Mouse (Mus musculus) c-Kit-positive CD71-positive TER-119-negative erythroid progenitor cells, embryonic 14.5 days (primary cell): ENCODE data around the gene Tgfbr3l.

ENCODE experiments used
- DNase-seq: peaks from one replicate; pipeline ENCODE4 v3.0.0-alpha.2; 2013; ENCODE audit warnings: low read depth

Tgfbr3l gene

DNA sequence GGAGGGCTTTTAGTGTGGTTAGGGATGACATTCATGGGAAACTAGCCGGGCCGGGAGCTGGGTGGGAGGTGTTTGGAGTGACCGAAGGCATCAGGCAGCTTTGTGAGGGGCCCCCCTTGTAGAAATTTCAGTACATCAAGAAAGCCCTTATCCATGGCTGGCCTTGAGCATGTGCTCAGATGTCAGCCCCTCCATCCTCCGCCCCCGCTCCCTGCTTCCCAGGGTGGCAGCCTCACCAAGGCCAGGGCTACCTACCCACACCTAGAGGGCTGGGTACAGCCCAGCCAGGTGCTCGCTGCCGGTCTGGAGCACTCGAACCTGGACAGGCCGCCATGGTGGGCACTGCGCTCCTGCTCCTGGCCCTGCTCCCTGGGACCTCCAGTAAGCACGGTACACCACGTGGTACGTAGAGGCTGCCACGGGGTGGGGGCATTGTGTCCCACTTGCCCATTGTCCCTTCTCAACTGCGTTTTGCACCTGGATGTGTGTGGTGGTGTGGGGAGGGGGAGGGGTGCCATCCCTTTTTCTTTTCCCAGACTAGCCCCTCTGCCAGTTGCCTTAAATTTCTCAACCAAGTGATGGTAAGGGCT, at the start of gene Tgfbr3l:
Tgfbr3l (plus strand) TSS at position 264 of the 590 bp plus-strand sequence.
- DNase-seq, result no peak

DNA sequence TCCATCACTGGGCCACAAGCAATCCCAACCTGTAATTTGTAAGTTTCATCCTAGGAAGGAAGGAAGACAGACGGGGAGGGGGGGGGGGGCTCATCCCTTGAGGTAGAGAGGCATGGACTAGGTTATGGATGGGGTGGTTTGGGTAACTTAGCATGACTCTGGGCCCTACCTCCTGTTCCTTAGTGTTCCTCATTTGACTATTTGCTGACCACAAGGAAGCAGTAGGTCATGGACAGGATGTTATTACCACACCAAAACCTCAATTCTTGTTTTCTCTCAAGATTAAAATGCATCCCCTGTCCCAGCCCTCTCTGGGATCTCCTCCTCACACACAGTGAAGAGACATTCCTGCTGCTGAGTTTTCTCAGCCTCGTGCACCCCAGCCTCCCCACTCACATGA, 46.7 kb upstream of the Tgfbr3l start:
- no peak for DNase-seq

DNA sequence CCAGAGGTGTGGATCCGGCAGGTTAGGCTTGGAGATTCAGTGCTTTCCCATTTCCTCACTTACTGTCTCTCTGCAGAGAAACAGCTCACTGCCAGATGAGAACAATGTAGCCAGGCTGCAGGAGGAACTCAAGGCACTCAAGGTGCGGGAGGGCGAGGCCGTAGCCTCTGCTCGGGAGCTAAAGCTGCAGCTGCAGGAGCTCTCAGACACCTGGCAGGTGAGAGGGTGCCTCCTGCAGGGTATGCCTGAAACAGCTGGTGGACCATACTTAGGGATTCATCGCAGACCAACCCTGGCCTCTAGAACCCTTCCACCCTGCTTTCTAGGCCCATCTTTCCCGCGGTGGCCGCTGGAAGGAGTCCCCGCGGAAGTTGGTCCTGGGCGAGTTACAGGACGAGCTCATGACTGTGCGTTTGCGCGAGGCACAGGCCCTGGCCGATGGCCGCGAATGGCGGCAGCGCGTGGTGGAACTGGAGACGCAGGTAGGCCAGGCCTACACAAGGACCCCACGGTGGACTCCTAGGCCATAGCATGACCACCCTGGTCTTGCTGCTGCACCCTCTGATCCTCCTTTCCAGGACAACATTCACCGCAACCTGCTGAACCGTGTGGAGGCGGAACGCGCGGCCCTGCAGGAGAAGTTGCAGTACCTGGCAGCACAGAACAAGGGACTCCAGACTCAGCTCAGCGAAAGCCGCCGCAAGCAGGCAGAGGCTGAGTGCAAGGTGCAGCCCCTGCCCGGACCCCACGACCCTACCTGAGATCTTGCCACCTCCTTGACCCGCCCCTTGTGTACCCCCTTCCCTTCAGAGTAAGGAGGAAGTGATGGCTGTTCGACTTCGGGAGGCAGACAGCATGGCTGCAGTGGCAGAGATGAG, 42.5 kb upstream of the Tgfbr3l start:
- DNase-seq, result no peak

DNA sequence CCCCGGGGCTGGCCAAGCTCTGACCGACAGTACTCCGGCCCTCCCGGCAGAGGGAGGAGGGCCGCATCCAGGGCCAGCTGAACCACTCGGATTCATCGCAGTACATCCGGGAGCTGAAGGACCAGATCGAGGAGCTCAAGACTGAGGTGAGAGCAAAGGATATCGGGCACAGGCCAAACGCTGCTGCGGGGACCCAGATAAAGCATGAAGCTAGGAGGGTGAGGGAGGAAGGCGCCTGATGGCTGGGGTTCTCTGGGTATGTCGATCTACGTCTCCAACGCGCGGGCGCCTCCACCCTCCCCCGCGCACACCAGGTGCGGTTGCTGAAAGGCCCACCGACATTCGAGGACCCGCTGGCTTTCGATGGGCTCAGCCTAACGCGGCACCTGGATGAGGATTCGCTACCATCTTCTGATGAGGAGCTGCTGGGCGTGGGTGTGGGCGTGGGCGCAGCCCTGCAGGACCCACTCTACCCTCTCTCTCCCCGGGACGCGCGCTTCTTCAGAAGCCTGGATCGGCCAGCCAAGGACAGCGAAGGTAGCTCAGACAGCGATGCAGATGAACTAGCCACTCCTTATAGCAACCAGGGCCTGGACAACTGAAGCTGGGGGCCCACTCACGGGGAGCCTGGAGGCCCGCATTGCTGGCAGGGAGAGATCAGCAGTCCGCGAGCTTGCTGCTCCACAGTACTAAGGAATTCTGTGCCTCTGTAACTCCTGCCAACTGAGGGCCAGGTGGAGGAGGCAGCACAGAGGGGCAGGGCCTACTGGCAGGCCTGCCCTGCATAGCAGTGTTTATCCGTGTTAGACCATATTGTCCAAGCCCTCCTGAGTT, 41.6 kb upstream of the Tgfbr3l start:
- no peak for DNase-seq

DNA sequence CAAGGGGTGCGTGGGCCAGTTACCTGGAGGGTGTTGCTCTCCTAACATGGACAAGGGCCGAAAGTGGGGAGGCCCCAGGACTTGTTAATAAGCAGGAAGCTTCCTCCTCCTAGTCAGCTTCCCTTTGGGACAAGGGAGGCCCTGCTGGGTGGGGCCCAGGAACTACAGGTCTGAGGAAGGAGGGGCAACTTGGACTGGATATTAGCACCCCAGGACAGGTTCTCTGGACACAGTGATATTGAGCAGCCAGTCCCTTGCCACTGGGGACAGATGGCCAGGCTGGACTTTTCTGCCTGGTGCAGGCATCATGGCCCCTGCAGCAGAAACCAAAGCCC, 41.0 kb upstream of the Tgfbr3l start:
- no peak for DNase-seq

DNA sequence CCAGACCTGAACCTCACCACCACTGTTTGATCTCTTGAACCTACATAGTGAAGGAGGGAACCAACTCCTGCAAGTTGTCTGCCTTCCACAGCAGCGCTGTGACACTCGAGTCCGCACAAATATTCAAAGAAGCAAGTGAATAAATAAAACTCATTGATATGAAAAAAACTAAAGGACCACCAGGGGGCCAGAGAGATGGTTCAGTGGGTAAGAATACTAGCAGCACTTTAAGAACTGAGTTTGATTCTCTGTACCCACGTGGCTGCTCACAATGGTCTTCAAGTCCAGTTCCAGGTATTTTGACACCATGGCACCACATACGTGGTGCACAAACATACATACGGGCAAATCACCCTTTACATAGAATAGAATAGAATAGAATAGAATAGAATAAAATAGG, 36.9 kb upstream of the Tgfbr3l start:
- DNase-seq, result no peak

DNA sequence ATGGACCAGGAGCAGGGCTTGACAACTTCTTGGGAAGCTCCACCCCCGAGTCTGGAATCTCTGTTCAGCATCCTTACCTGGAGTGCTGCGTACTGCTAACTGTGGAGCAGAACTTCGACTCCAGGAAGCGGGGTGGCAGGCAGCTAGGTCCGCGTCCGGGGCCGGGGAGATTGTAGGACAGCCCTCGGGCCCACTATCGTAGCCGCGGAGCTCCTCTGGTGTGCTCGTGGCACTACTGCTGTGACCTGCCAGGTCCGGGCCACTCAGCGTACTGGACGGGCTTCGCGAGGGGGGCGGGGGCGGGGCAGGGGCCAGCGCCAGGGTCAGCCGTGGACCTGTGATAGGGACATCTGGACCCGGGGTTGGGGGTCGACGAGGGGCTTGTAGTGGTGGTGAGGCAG, 35.2 kb upstream of the Tgfbr3l start:
- no peak for DNase-seq

DNA sequence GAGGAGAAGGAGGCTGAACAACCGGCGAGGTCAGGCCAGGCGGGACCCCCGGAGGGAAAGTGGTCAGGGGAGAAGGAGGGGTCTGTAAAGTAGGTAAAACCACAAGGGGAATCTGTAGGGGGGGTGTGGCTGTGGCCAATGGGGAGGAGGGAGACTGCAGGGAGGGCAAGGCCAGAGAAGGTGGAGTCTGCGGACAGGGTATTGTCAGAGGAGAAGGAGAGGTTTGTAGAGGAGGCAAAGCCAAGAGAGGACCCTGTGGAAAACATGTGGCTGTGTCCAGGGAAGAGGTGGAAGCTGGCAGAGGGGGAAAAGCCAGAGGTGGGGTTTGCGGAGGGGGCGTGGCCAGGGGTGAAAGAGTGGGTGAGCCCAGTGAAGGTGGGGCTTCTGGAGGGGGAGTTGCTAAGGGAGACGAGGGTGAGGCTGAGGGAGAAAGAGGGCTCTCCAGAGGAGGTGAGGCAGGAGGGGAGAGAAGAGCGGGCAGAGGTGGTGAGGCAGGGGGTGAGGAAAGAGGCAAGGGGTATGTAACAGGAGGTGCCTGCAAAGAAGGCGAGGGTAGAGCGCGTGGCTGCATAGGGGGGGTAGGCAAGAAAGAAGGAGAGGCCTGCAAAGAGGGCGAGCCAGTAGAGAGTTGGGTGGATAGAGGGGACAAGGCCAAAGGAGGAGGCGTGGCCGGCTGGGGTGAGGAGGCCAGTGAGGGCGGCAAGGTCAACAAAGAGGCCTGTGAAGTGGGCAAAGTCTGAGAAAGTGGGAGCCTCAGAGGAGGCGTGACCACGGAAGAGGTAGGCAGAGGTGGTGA, 34.6 kb upstream of the Tgfbr3l start:
- no peak for DNase-seq

DNA sequence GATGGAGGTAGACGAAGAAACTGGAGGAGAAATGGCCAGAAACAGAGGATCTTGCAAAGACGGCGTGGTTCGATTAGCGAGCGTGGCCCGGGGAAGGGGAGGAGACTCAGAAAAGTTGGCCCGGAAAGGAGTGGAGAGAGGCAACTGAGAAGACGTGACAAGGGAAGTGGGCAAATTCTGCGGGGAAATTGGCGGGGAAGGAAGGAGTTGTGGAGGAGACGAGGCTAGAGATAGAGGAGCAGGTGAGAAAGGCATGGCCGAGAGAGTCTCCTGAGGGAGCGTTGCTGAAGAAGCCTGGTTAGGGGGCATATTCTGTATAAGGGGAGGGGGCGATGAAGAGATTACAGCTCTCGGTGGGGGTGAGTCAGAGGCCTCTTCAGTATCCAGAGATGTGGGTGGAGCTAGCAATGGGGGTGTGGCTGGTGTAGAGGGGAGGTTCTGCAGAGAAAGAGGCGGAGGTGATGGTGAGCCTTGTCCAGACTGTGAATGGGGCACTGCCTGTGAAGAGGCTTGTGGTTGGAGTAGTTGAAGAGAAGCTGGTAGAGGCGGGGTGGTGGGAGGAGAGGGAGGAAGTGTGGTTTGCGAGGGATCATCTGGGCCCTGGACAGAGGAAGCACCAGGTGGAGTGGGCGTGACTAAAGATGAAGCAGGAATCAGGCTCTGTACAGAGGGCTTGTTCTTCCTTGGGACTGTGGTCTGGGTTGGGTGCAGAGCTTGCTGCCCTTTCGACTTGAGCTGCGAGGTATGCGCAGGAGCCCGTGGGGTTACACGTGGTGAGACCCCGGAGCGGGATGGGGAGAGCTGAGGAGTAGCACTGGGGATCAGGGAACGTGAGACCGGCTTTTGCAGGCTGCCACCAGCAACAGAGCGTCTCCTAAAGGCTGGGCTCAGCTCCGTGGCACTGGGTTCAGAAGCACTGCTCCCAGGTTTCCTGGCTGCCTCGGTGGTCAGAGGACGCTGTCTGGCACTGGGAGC, 33.7 kb upstream of the Tgfbr3l start:
- peak; percentile 50 for DNase-seq

DNA sequence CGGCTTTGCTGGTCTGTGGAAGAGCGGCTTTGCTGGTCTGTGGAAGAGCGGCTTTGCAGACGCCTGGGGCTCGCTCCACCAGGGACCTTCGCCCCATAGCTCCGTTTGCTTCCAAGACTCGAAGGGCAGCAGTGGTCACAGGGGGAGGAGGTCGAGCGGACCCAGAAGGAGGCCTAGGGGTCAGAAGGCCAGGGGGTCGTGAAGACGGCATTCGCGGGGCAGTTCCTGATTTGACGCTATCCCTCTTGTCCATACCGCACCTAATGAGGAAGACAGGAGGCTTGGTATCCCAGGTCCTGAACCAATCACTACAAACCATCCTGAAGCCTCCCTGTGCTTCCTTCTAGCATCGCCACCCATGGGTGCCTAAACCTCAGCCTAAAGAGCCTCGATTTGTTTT, 31.7 kb upstream of the Tgfbr3l start:
- DNase-seq, result no peak

DNA sequence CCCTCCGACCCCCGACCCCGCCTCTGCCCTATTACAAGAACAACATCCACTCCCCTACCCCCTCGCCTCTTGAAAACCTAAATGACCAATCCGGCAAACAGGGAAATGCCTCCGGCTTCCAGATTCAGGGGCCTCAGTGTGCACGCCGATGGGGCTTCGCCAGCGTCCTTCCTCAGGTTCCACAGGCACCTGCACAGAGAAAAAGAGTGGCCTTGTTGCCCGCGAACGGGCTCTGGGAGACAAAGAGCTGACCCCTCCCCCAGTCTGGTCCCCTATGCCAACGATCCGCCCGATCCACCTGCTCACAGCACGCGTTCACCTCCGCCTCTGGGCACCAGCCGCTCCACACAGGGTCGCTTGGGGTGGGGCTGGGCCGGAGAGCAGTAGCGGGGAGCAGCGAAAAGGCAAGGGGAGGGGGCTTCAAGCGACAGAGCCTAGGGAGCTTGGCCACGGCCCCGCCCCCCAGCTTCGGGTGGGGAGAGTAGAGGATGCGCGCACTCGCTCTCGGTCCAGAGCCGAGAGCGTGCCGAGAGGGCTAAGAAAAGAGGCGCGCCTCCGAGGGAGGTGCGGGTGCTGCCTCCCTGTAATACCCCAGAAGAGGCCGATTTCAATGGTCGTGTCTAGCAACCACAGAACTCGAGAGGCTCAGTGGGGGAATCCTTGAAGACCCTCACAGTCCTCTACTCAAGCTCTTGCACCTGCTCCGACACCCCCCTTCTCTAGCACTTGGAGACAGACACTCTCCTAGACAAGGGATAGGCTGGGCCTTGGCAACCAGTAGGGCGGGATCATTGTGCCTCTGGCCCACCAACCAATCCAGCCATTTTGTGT, 31.0 kb upstream of the Tgfbr3l start, which contains the start of gene Prr36:
Prr36 (minus strand) TSS at position 669 of the 831 bp plus-strand sequence.
- no peak for DNase-seq

DNA sequence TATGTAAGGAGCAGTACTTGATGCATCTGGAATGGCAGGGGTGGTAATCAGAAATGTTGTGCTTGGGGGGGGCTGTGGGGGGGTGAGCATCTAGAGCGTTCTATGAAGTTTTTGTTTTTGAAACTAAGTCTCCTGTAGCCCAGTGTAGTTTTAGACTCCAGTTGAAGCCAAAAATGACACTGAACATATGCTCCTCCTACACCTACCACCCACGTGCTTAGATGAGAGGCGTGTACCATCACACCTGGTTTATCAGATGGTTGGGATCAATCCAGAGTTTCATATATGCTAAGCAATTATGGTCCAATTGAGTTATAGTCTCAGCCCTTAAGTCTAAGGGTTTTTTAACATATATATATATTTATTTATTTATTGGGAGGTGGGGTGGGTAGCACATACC, 28.4 kb upstream of the Tgfbr3l start:
- no peak for DNase-seq

DNA sequence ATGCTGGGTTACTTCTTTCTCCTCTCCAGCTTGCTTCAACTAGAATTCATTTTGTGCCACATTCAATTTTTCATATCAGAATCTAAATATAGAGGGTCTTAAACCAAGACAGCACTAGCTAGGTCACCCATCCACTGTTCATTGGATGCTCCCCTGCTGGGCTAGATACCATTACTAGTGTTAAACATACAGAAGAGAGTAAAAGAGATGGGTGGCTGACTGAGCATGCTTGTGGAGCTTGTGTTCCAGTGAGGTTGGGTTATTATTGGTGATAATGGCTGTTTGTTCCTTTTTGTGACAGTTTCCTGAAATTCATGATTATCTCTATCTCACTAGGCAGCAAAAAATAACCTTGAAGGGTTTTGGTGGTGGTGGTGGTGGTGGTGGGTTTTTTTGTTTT, 26.0 kb upstream of the Tgfbr3l start:
- no peak for DNase-seq

DNA sequence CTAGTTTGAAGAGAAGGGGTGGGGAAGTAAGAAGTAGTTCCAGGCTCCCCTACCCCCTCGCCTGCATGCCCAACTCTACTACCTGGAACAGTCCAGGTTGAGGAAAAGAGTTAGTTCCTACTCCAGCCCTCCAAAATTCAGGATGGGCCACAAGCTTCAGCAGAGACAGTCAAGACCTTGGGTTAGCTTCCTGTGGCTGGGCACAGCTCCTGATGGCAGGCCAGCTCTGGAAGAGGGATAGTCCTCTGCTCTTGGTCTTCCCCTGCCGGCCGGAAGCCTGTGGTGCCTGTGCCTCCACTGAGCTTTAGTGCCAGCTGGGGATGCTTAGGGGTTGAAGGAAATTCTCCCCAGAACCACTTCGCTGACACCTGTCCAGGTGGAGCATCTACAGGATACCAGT, 21.7 kb upstream of the Tgfbr3l start:
- no peak for DNase-seq

DNA sequence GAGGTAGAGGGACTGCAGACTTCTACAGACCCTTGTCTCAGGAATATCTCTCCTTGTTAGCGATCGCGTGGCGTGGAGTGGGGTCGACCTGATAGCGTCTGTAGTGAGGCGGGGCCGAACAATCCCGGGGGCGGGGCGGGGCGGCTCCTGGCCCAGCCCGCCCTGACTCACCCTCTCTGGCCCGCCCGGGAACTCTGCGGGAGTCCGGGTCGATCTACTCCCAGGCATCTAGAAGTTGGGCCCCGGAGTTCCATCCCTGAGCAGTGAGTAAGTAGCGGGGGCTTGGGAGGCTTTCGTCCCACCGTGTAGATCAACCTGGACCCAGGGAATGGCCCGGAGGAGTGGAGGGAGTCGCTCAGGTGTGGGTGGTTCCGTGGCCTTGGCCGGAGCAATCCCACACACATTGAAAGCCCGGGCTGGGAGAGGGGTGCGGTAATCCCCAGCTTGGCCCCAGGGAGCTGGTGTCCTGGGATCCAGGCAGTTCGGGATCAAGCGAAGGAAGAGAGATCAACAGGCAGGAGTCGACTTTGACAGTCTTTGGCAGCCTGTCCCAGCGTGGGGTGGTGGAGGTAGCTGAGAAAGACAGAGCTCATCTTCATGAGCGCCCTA, 21.2 kb upstream of the Tgfbr3l start, which contains the start of gene Lrrc8e:
Lrrc8e (plus strand) TSS at position 89 of the 609 bp plus-strand sequence.
- no peak for DNase-seq

DNA sequence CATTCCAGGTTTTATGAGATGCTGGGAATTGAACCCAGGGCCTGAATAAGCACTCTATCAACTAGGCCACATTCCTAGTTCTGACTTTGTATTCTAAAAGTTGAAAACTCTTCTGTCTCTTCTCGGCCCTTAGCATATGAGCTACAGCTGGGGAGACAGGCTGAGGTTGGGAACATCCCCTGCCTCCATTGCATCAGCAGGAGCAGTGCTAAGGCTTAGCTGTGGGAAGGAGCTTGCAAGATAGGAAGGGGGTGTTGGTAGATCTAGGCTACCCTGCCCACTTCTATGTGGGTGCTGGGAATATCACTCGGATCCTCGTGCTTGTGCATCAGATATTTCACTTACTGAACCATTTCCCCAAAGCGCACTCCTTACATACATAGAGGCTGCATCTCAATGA, 20.1 kb upstream of the Tgfbr3l start:
- DNase-seq, result no peak

DNA sequence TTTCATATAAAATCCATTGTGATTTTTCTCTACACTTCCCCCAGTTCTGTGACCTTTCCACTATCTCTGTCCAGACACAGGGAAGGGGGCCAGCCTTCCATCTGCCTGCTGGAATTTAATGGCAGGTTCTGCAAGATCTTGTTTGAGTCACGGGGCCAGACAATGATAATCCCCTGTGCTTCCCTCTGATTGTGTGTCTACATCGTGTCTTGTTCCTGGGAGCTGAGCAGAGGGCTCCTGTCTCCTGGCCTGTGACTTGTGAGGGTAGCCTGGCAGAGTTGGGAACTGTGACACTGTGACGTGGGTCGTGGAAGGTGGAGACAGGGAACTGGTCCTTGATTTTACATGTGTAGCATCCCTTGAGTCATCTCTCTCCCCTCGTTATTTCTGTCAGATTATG, 18.2 kb upstream of the Tgfbr3l start:
- DNase-seq, result no peak

DNA sequence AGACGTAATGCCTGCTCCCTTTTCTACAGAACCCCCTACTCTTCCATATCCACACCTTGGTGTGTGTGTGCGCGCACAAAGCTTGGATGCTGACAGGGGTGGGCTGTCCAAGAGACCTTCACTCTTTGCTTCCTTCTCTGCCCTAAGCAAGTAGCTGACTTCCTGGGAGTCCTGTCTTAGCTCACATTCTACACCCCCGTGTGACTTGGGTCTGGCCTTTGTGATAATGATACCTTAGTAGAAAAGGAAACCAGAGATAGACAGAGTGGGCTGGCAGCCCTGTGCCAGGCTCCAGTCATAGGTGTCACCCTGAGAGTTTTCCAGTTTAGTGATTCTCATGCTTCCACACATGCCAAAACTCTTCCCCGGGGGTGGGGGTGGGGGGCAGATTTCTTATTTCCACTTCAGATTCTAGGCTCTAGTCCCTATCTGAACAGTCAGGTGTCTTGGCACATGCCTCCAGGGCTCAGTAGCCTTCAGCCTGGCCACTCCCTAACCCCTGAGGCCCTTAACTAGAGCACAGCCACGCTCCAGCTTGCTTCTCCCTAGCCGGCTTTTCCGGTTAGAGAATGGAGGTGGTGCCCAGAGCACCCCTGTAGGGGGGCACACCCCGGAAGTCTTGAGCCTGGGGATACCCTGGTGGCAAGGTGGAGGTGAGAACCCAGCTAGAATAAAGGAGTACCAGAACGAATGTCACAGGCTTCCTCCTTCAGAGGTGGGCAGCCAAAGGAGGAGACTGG, 17.2 kb upstream of the Tgfbr3l start:
- DNase-seq, result no peak
